Mouse (Mus musculus) megakaryocyte, adult 5-6 weeks (primary cell): ENCODE data around the gene Iqsec3. TPM values are rescaled to one million over a fixed set of nuclear protein-coding genes. Genes with fewer than 3 reads are reported as not detected.
A peak's percentile ranks its signal among the peaks of the same experiment; 100 is the strongest.

Source experiments
- ATAC-seq: 2 replicates; pipeline ENCODE4 v1.8.0; 2016; ENCODE audit warnings: mild to moderate bottlenecking, inconsistent platforms; ENCODE audit not compliant: poor library complexity, severe bottlenecking
- total RNA-seq, 2 experiments: library from RNA; stranded (forward) in 1 of 2; stranded (reverse) in 1 of 2; fragments of 153-499, 151-499 nt in 1 of 2; fragments of 221-1000, 200-1000 nt in 1 of 2; gene quantifications; 2 replicates each; pipeline versions ENCODE4 v1.2.3 to v1.2.4; 2015 to 2017

Gene Iqsec3
- total RNA-seq, 2 experiments from 2014 or later: not detected

GRCm38 (mm10) chr6:121367099-121367498 is 106.4 kb downstream of the Iqsec3 start:
- ATAC-seq: no peak

- ATAC-seq: peak; percentile 95
Observed at GRCm38 (mm10) chr6:121366537-121366936, 106.9 kb downstream of the Iqsec3 start.

- ATAC-seq: no peak
Observed at GRCm38 (mm10) chr6:121363956-121364355, 109.5 kb downstream of the Iqsec3 start.

GRCm38 (mm10) chr6:121363061-121363460 is 110.4 kb downstream of the Iqsec3 start:
- ATAC-seq: no peak

- no peak for ATAC-seq
Observed at GRCm38 (mm10) chr6:121357232-121357631, 116.2 kb downstream of the Iqsec3 start.

GRCm38 (mm10) chr6:121356041-121356440 is 117.4 kb downstream of the Iqsec3 start:
- ATAC-seq: no peak

- no peak for ATAC-seq
Observed at GRCm38 (mm10) chr6:121352276-121352675, 121.2 kb downstream of the Iqsec3 start.

GRCm38 (mm10) chr6:121346428-121346827 is 127.0 kb downstream of the Iqsec3 start:
- ATAC-seq: no peak

- ATAC-seq: no peak
Observed at GRCm38 (mm10) chr6:121344329-121344728, 129.1 kb downstream of the Iqsec3 start.

GRCm38 (mm10) chr6:121343771-121344123 is 129.7 kb downstream of the Iqsec3 start:
- ATAC-seq: no peak

- ATAC-seq: peak; percentile 71
Observed at GRCm38 (mm10) chr6:121343026-121343770, 130.3 kb downstream of the Iqsec3 start, which contains the start of gene Slc6a12. Slc6a12 (plus strand) TSS chr6:121343076.

- ATAC-seq: peak; percentile 47
Observed at GRCm38 (mm10) chr6:121341650-121342049, 131.8 kb downstream of the Iqsec3 start.

GRCm38 (mm10) chr6:121338519-121338896 is 135.0 kb downstream of the Iqsec3 start:
- ATAC-seq: no peak

- ATAC-seq: peak; percentile 71
Observed at GRCm38 (mm10) chr6:121337770-121338518, 135.5 kb downstream of the Iqsec3 start.

GRCm38 (mm10) chr6:121337229-121337628 is 136.2 kb downstream of the Iqsec3 start:
- no peak for ATAC-seq

GRCm38 (mm10) chr6:121336558-121336957 is 136.9 kb downstream of the Iqsec3 start:
- ATAC-seq: peak; percentile 66

GRCm38 (mm10) chr6:121335841-121336240 is 137.6 kb downstream of the Iqsec3 start:
- no peak for ATAC-seq

- no peak for ATAC-seq
Observed at GRCm38 (mm10) chr6:121329848-121330508, 143.5 kb downstream of the Iqsec3 start.

GRCm38 (mm10) chr6:121328417-121328884 is 145.0 kb downstream of the Iqsec3 start:
- ATAC-seq: no peak

- no peak for ATAC-seq
Observed at GRCm38 (mm10) chr6:121326486-121327069, 146.9 kb downstream of the Iqsec3 start.

- no peak for ATAC-seq
Observed at GRCm38 (mm10) chr6:121325740-121326139, 147.7 kb downstream of the Iqsec3 start.
